Mouse (Mus musculus) midbrain, embryonic 14.5 days (tissue): ENCODE results near the gene Nutm1. TPM values are rescaled to one million over a fixed set of nuclear protein-coding genes. Genes with fewer than 3 reads are reported as not detected.

Source experiments
- ATAC-seq: fragments of 200-750 bp; cut with Nextera tagmentation; 2 replicates; pipeline ENCODE4 v1.8.0; 2017; ENCODE audit warnings: moderate number of reproducible peaks, moderate library complexity; ENCODE audit not compliant: low FRiP score, low TSS enrichment
- DNase-seq: peaks from one replicate; pipeline ENCODE4 v3.0.0-alpha.2; 2015
- H3K27ac ChIP-seq: fragments of 300-500 bp; sonication (generic); replicated peaks from 2 replicates; pipeline ENCODE4 v1.5.1; 2014; ENCODE audit warnings: mild to moderate bottlenecking, low read depth, low read length, moderate library complexity
- H3K27me3 ChIP-seq: fragments of 300-500 bp; sonication (generic); 2 replicates; pipeline ENCODE4 v1.6.1; 2014; ENCODE audit warnings: low read length, control low read depth, mixed read lengths; ENCODE audit not compliant: control insufficient read depth, insufficient read depth
- H3K36me3 ChIP-seq: fragments of 300-500 bp; sonication (generic); 2 replicates; pipeline ENCODE4 v1.6.1; 2014; ENCODE audit warnings: low read length, control low read depth; ENCODE audit not compliant: control insufficient read depth, insufficient read depth
- H3K4me1 ChIP-seq: fragments of 300-500 bp; sonication (generic); 2 replicates; pipeline ENCODE4 v1.6.1; 2014; ENCODE audit warnings: mild to moderate bottlenecking, antibody characterized with exemption, low read length, control low read depth; ENCODE audit not compliant: control insufficient read depth, insufficient read depth
- H3K4me2 ChIP-seq: fragments of 300-500 bp; sonication (generic); 2 replicates; pipeline ENCODE4 v1.6.1; 2014; ENCODE audit warnings: mild to moderate bottlenecking, low read length, moderate library complexity
- H3K4me3 ChIP-seq: fragments of 300-500 bp; sonication (generic); replicated peaks from 2 replicates; pipeline ENCODE4 v1.5.1; 2014; ENCODE audit warnings: low read depth, low read length
- H3K9ac ChIP-seq: fragments of 300-500 bp; sonication (generic); replicated peaks from 2 replicates; pipeline ENCODE4 v1.6.1; 2014; ENCODE audit warnings: mild to moderate bottlenecking, low read length, moderate library complexity
- H3K9me3 ChIP-seq: fragments of 300-500 bp; sonication (generic); 2 replicates; pipeline ENCODE4 v1.6.1; 2016; ENCODE audit warnings: low read length, control low read depth, mixed read lengths; ENCODE audit not compliant: control insufficient read depth
- WGBS: fragments of 180-500 bp; shearing (Covaris S2); extraction: QIAGEN DNeasy Blood & Tissue Kit; methylation state at CpG from one replicate; pipeline ENCODE4 v1.1.7; 2014; 5-methylcytosine and 5-hydroxymethylcytosine counted together
- polyA plus RNA-seq: library from polyadenylated mRNA; unstranded; fragments of >200 nt; fragmentation: Nextera tagmentation; extraction: Ambion mirVana; gene quantifications from 2 replicates; pipeline ENCODE4 v1.2.1, GENCODE M21; 2014

The Nutm1 gene
- polyA plus RNA-seq, 1 experiment from 2014 or later: 0.05 TPM

DNA sequence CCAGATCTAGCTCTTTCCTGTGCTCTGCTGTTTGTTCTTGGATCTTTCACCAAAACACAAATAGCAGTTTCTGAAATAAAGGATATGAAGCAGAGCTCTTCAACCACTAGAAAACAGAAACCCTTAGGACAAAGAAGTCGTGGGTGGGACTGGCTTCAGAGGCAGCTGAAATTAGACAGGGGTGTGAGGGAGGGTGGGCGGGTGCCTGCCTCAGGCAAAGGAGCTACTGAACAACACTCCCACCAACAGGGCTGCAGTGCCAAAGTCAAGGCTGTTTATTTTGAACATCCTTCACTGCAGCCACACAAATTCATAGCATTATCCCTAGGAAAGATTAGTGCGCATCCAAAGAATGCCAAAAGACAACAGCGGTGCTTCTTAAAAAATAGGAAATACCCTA is 34.7 kb downstream of the Nutm1 start:
- no peak for DNase-seq
- no peaks in the 10 kb centered on the region for H3K27me3 ChIP-seq
- no peak overlapping the region for H3K4me3 ChIP-seq
- ATAC-seq: no peak
- no peaks in the 10 kb centered on the region for H3K4me1 ChIP-seq
- H3K27ac ChIP-seq: no peak overlapping the region
- H3K4me2 ChIP-seq: no peak overlapping the region
- WGBS: 62% methylated on average over 4 of the region's 4 CpGs
- no peak overlapping the region for H3K9ac ChIP-seq
- H3K9me3 ChIP-seq: no peaks in the 10 kb centered on the region
- H3K36me3 ChIP-seq: no peaks in the 10 kb centered on the region

DNA sequence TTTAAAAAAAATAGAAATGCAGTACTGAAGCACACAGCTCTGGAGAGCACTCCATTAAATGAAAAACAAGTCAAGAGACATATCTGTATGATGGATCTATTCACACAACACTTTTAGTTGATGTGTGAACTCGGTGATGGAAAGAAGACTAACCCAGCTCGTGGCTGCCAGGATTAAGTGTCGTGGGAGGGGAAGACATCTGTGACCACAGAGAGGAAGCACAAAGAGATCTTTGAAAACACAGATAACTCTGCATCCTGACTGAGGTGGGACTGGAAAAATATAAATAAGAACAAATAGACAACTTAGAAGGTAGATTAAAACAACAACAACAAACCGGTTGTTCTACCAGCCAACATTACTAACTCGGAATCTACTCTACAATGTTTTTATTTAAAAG is 36.5 kb downstream of the Nutm1 start:
- Histone ChIP-seq H3K9ac (no peak overlapping the region), H3K4me2 (no peak overlapping the region), H3K27ac (no peak overlapping the region), H3K4me3 (no peak overlapping the region), H3K36me3 (no peaks in the 10 kb centered on the region), H3K9me3 (no peaks in the 10 kb centered on the region), H3K4me1 (no peaks in the 10 kb centered on the region), H3K27me3 (no peaks in the 10 kb centered on the region)
- ATAC-seq: no peak
- no peak for DNase-seq
- 81% methylated on average over 5 of the region's 5 CpGs for WGBS

DNA sequence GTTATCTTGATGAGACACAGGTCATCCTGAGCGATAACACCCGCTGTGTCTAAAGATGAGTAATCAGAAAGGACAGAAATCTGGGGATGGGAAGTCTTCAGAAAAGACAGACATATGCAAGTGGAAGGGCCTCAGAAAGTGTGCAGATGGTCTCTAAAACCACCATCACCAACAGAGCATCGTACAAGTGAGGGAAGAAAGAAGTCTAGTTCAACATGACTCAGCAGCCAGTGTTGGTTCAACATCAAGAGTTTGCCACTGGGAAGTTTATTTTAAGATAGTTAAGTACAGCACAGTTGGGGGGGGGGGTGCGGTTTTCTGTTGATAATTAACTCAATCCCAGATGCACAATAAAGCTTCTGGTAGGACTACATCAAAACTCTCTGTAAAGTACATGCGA is 38.2 kb downstream of the Nutm1 start:
- H3K27me3 ChIP-seq: no peaks in the 10 kb centered on the region
- H3K36me3 ChIP-seq: no peaks in the 10 kb centered on the region
- H3K4me1 ChIP-seq: no peaks in the 10 kb centered on the region
- no peaks in the 10 kb centered on the region for H3K9me3 ChIP-seq
- ATAC-seq (no peak), DNase-seq (no peak)
- no peak overlapping the region for H3K27ac ChIP-seq
- 91% methylated on average over 5 of the region's 5 CpGs for WGBS
- H3K4me3 ChIP-seq: no peak overlapping the region
- no peak overlapping the region for H3K4me2 ChIP-seq
- no peak overlapping the region for H3K9ac ChIP-seq

DNA sequence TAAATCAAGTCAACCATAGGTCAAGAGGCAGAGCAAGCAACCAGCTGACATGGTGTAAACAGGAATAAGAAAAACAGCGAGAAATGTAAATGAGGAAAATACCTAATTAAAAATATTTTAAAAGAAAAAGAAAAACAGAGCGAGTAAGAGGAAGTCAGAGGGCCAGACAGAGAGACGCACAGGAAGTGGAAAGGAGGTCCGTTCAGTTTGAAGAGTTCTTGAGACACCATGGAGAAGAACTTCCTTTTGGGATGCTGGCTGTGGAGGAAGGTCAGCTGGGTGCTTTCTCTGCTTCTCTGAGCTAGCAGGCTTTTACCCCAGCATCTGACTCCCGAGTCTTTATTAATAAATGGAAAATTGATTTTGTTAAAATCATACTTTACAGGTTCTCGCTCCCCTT is 41.5 kb downstream of the Nutm1 start:
- WGBS: 83% methylated on average over 6 of the region's 6 CpGs
- Histone ChIP-seq H3K36me3 (no peaks in the 10 kb centered on the region), H3K4me3 (no peak overlapping the region), H3K4me2 (no peak overlapping the region), H3K27ac (no peak overlapping the region), H3K4me1 (no peaks in the 10 kb centered on the region), H3K27me3 (no peaks in the 10 kb centered on the region), H3K9me3 (no peaks in the 10 kb centered on the region), H3K9ac (no peak overlapping the region)
- ATAC-seq (no peak), DNase-seq (no peak)

DNA sequence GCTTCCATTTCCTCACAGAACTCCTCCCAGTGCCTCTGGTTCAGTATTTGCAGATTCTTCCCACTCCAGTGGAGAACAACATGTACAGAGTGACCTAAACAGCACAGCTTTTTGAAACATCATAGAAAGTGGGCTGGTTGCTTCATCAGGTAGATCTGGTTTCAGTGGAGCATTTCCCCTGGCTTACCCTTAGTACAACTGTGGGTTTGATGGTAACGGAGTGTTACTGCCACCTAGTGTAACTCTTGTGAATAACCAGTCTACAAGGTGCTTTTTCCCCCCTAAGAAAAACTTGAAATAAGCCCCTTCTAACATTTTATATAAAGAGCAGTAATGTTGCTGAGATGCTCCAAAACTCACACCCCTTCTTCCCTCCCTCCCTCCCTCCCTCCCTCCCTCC is 43.1 kb downstream of the Nutm1 start:
- no peaks in the 10 kb centered on the region for H3K27me3 ChIP-seq
- H3K9me3 ChIP-seq: no peaks in the 10 kb centered on the region
- WGBS: 11% methylated on average over 1 of the region's 1 CpGs
- H3K27ac ChIP-seq: no peak overlapping the region
- no peak overlapping the region for H3K9ac ChIP-seq
- DNase-seq (peak; percentile 80), ATAC-seq (no peak)
- no peaks in the 10 kb centered on the region for H3K36me3 ChIP-seq
- no peaks in the 10 kb centered on the region for H3K4me1 ChIP-seq
- no peak overlapping the region for H3K4me3 ChIP-seq
- no peak overlapping the region for H3K4me2 ChIP-seq

DNA sequence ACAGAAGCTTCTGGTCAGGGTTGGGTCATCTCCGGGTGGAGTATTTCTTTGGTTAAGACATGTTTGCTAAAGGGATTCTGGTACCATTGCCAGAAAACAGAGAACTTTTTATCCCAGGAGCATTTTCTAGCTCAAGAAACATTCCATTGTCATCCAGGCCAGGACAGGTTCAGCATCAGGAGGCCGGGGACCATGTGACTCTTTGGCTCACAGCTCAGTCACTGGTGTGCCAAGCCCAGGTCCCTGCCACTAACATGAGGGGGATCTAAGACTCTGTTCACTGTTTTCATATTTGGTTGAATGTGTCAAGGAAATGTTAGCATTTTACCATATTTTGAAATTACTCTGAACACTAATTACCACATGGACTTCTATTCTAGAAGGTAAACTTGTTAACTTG is 48.4 kb downstream of the Nutm1 start:
- H3K4me2 ChIP-seq: no peak overlapping the region
- H3K36me3 ChIP-seq: no peaks in the 10 kb centered on the region
- no peaks in the 10 kb centered on the region for H3K27me3 ChIP-seq
- no peak overlapping the region for H3K27ac ChIP-seq
- DNase-seq (no peak), ATAC-seq (no peak)
- H3K4me3 ChIP-seq: no peak overlapping the region
- no peaks in the 10 kb centered on the region for H3K9me3 ChIP-seq
- WGBS: 91% methylated on average over 2 of the region's 2 CpGs
- no peak overlapping the region for H3K9ac ChIP-seq
- H3K4me1 ChIP-seq: no peaks in the 10 kb centered on the region

DNA sequence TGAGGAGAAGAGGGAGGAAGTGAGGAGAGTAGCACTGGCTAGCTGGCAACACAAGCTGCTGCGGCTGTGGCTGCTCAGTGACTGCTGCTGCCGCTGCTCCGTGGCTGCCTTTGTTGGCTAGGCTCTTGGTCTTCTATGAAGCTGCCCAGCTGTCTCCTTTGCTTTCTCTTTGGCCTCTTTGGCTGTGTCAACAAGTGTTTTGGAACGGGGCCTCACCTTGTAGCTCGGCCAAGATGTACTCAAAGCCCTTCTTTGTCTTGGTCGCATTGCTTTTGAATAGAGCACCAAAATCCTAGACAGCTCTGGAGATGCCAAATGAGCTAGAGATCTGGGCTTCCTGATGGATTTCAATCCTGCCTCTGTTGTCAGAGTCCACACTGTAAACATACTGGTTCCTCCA is 48.9 kb downstream of the Nutm1 start:
- WGBS: 76% methylated on average over 6 of the region's 6 CpGs
- H3K9ac ChIP-seq: no peak overlapping the region
- no peak overlapping the region for H3K4me3 ChIP-seq
- no peaks in the 10 kb centered on the region for H3K4me1 ChIP-seq
- peak; percentile 53 for ATAC-seq
- peak; percentile 53 for DNase-seq
- no peaks in the 10 kb centered on the region for H3K9me3 ChIP-seq
- H3K27ac ChIP-seq: 0 out of 2 replicates have a peak overlapping the region, but pooled peaks have one; percentile 13
- H3K4me2 ChIP-seq: no peak overlapping the region
- H3K27me3 ChIP-seq: no peaks in the 10 kb centered on the region
- no peaks in the 10 kb centered on the region for H3K36me3 ChIP-seq

DNA sequence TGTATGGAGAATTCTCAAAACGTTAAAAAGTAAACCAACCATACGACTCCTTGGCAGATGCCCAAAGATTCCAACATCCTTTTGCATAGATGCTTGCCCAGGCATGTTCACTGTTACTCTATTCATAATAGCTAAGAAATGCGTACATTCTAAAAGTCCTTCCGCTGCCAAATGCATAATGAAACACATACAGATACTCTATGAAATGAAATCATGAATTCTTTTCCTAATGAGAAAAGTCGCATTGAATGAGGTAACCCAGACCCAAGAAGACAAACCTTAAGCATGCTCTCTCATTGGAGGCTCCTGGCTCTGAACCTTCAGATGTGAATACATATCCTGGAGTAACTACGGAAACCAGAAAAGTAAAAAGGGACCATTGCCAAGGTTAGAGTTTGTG is 56.0 kb downstream of the Nutm1 start:
- H3K4me3 ChIP-seq: no peak overlapping the region
- DNase-seq: peak; percentile 10
- H3K27me3 ChIP-seq: no peaks in the 10 kb centered on the region
- no peaks in the 10 kb centered on the region for H3K9me3 ChIP-seq
- no peak for ATAC-seq
- no peaks in the 10 kb centered on the region for H3K36me3 ChIP-seq
- 83% methylated on average over 6 of the region's 6 CpGs for WGBS
- no peak overlapping the region for H3K9ac ChIP-seq
- H3K4me1 ChIP-seq: no peaks in the 10 kb centered on the region
- H3K4me2 ChIP-seq: no peak overlapping the region
- H3K27ac ChIP-seq: no peak overlapping the region
